Mouse (Mus musculus) spleen, adult 2 months (tissue): ENCODE measurements around the gene Wfdc5.

Experiments used
- CTCF ChIP-seq: fragments of 200-500 bp; IDR thresholded peaks from 2 replicates; pipeline ENCODE4 v1.5.1; 2011; ENCODE audit warnings: mild to moderate bottlenecking, inconsistent platforms; ENCODE audit not compliant: insufficient read depth, insufficient read length, insufficient replicate concordance; ENCODE audit errors: extremely low read depth
- POLR2A ChIP-seq: fragments of 200-500 bp; IDR thresholded peaks from 2 replicates; pipeline ENCODE4 v1.6.1; 2011; ENCODE audit warnings: low read depth, low read length, inconsistent platforms

DNA sequence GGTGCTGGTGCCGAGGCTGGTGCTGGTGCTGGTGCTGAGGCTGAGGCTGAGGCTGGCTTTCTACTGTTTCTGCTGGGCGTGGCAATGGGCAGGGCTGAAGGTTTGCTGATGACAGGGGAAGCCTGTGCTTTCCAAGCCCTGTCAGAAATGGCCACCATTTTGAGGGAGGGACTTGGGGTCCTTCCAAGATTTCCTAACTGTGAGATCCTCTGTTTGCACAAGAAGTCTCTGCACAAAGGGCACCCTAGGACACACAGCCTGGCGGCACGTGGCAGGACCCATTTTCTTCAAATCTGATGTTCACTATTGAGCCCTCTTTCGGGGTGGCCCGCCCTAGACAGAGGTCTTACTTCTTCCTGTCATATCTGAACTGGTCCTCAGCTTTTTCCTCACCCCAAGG lies 8.0 kb upstream of the Wfdc5 start, which contains the start of gene Wfdc12:
- no peak for TF ChIP-seq POLR2A
- TF ChIP-seq CTCF = no peak
